Mouse (Mus musculus) bone marrow, adult 2 months (tissue): ENCODE measurements around the gene Zfp42.

Experiments used
- CTCF ChIP-seq: fragments of 200-500 bp; IDR thresholded peaks from 2 replicates; pipeline ENCODE4 v1.5.1; 2011; ENCODE audit warnings: low read length, control low read depth; ENCODE audit not compliant: control insufficient read depth, insufficient read depth
- POLR2A ChIP-seq: fragments of 200-500 bp; IDR thresholded peaks from 2 replicates; pipeline ENCODE4 v1.6.1; 2011; ENCODE audit warnings: low read depth, mild to moderate bottlenecking, control low read depth, low read length, borderline replicate concordance; ENCODE audit not compliant: control insufficient read depth

DNA sequence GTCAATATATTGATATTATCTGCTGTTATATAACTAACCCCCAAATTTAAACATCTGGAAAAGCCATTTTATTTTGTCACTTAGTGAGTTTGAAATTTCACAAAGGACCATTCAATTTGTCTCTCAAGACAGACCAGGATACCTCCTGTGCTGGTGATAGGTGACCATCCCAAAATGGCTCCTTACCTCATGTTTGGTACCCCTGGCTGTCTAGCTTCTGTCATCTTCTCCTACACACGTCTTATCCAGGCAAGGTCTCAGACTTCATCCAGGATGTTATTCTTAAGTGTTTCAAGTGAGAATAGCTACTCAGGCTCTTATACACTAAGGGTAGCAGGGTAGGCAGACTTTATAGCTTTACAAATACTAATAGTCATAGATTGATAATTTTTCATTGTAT is 17.9 kb downstream of the Zfp42 start:
- TF ChIP-seq CTCF (no peak), POLR2A (no peak)
